ENCODE assay signal across 8 mouse cellular contexts in genomic region chr17:29491591-29492268, GRCm38 (mm10). TPM values are rescaled to one million over a fixed set of nuclear protein-coding genes. Genes with fewer than 3 reads are reported as not detected.
DNase-seq lines count a peak whose midpoint lies in the region; ATAC-seq lines count a peak whose summit lies in the region.

No protein-coding gene starts in this region.

- H3K27ac ChIP-seq in forebrain, embryonic 15.5 days (replicated peaks): peak overlapping the region; percentile 96
- peak overlapping the region; percentile 90 for H3K27ac ChIP-seq in hindbrain, embryonic 11.5 days (ENCODE audit: low read depth, low read length)
- peak overlapping the region; percentile 98 for H3K27ac ChIP-seq in midbrain, embryonic 10.5 days (replicated peaks)

- peak; percentile 25 to 29 for DNase-seq in frontal cortex, postnatal 36 days (ENCODE audit: low spot score in 2 of 2)
- peak; percentile 65 to 72 for DNase-seq in cerebellum, adult 18-20 months
- peak; percentile 72 for DNase-seq in hindbrain, embryonic 11.5 days (ENCODE audit: low spot score)
- peak; percentile 14 to 23 for DNase-seq in left cerebral cortex, postnatal 25 days (ENCODE audit: low spot score in 2 of 2)
- peak; percentile 74 for DNase-seq in midbrain, embryonic 10.5 days (ENCODE audit: low spot score)
- DNase-seq in spleen, postnatal 4 days (ENCODE audit: low spot score in 2 of 2): peak; percentile 62 to 85

- WGBS in forebrain, embryonic 15.5 days: under 1% methylated on average over 48 of the region's 48 CpGs
- WGBS in hindbrain, embryonic 11.5 days: under 1% methylated on average over 48 of the region's 48 CpGs
- WGBS in midbrain, embryonic 10.5 days: under 1% methylated on average over 48 of the region's 48 CpGs

- H3K9ac ChIP-seq in forebrain, embryonic 15.5 days (replicated peaks): peak overlapping the region; percentile 90
- H3K9ac ChIP-seq in hindbrain, embryonic 11.5 days (ENCODE audit: low read depth, low read length): peak overlapping the region; percentile 96

- H3K27me3 ChIP-seq in forebrain, embryonic 15.5 days: no peaks in the 10 kb centered on the region
- H3K27me3 ChIP-seq in hindbrain, embryonic 11.5 days (ENCODE audit: control insufficient read depth, insufficient read depth, low read length): no peaks in the 10 kb centered on the region
- no peaks in the 10 kb centered on the region for H3K27me3 ChIP-seq in midbrain, embryonic 10.5 days (ENCODE audit: low read depth, poor library complexity, severe bottlenecking)

- H3K4me1 ChIP-seq in forebrain, embryonic 15.5 days: peaks cover 31% of the 10 kb centered on the region
- 0 out of 2 replicates have a peak, but pooled peaks cover 2% of the 10 kb centered on the region for H3K4me1 ChIP-seq in hindbrain, embryonic 11.5 days (replicated peaks; ENCODE audit: control insufficient read depth, insufficient read depth, low read length)
- peaks cover 60% of the 10 kb centered on the region for H3K4me1 ChIP-seq in midbrain, embryonic 10.5 days

- intact Hi-C loops in left cerebral cortex, postnatal 25 days (cut with DNase I): loop anchor here (1.0 to 5.0 kb wide), 4 partner anchors 94 to 224 kb away; partner anchors contain the start of gene BC004004

- no peaks in the 10 kb centered on the region for H3K9me3 ChIP-seq in forebrain, embryonic 15.5 days
- no peaks in the 10 kb centered on the region for H3K9me3 ChIP-seq in hindbrain, embryonic 11.5 days (ENCODE audit: control insufficient read depth, low read length)
- H3K9me3 ChIP-seq in midbrain, embryonic 10.5 days (replicated peaks): no peaks in the 10 kb centered on the region

- peak overlapping the region; percentile 92 for H3K4me3 ChIP-seq in forebrain, embryonic 15.5 days
- H3K4me3 ChIP-seq in hindbrain, embryonic 11.5 days (ENCODE audit: low read depth, low read length): peak overlapping the region; percentile 94
- peak overlapping the region; percentile 80 for H3K4me3 ChIP-seq in midbrain, embryonic 10.5 days

- ATAC-seq in frontal cortex, adult (ENCODE audit: low TSS enrichment): no peak
- peak; percentile 4; the same call in 1 of the 2 replicates for ATAC-seq in forebrain, embryonic 15.5 days (replicated peaks)
- peak; percentile 6; the same call in 1 of the 2 replicates for ATAC-seq in hindbrain, embryonic 11.5 days (ENCODE audit: low FRiP score)

- H3K36me3 ChIP-seq in forebrain, embryonic 15.5 days: peaks cover 10% of the 10 kb centered on the region
- peaks cover 5% of the 10 kb centered on the region; the same call in 1 of the 2 replicates for H3K36me3 ChIP-seq in hindbrain, embryonic 11.5 days (ENCODE audit: control insufficient read depth, insufficient read depth, low read length)
- H3K36me3 ChIP-seq in midbrain, embryonic 10.5 days: peaks cover 29% of the 10 kb centered on the region

- peak overlapping the region; percentile 70 for H3K4me2 ChIP-seq in forebrain, embryonic 15.5 days (replicated peaks)
- peak overlapping the region; percentile 89 for H3K4me2 ChIP-seq in hindbrain, embryonic 11.5 days (replicated peaks; ENCODE audit: low read depth, low read length)

RNA-seq across cellular contexts. Expression of gene Pim1, which starts 1.2 kb away (rescaled TPM):
- 15.6 and 17.7 TPM in 2 replicates for polyA plus RNA-seq in forebrain, embryonic 15.5 days (2015; fragmentation: Nextera tagmentation; extraction: Ambion mirVana)
- 16.8 and 18.1 TPM in 2 replicates for polyA plus RNA-seq in hindbrain, embryonic 11.5 days (2014; fragmentation: Nextera tagmentation; extraction: Ambion mirVana)
- 1 to 10 TPM; 6.8 to 7.4 TPM for total RNA-seq in left cerebral cortex, postnatal 25 days (2021)
- polyA plus RNA-seq in midbrain, embryonic 10.5 days (2016; fragmentation: Nextera tagmentation; extraction: Ambion mirVana): 27.2 and 33.8 TPM in 2 replicates

RNA-seq across cellular contexts. Expression of gene Gm17657, which starts 57.7 kb away (rescaled TPM):
- polyA plus RNA-seq in forebrain, embryonic 15.5 days (2015; fragmentation: Nextera tagmentation; extraction: Ambion mirVana): not detected in 2 replicates
- polyA plus RNA-seq in hindbrain, embryonic 11.5 days (2014; fragmentation: Nextera tagmentation; extraction: Ambion mirVana): not detected in 2 replicates
- not detected for total RNA-seq in left cerebral cortex, postnatal 25 days (2021)
- polyA plus RNA-seq in midbrain, embryonic 10.5 days (2016; fragmentation: Nextera tagmentation; extraction: Ambion mirVana): not detected in 2 replicates

RNA-seq across cellular contexts. Expression of gene Tbc1d22b, which starts 57.9 kb away (rescaled TPM):
- polyA plus RNA-seq in forebrain, embryonic 15.5 days (2015; fragmentation: Nextera tagmentation; extraction: Ambion mirVana): 22.3 and 22.9 TPM in 2 replicates
- polyA plus RNA-seq in hindbrain, embryonic 11.5 days (2014; fragmentation: Nextera tagmentation; extraction: Ambion mirVana): 15.3 and 17.2 TPM in 2 replicates
- total RNA-seq in left cerebral cortex, postnatal 25 days (2021): 10 to 100 TPM; 42.3 to 43.2 TPM
- polyA plus RNA-seq in midbrain, embryonic 10.5 days (2016; fragmentation: Nextera tagmentation; extraction: Ambion mirVana): 18.8 and 19.9 TPM in 2 replicates

Comparison
In these comparisons a context has a peak if more than half of its experiments do, and no peak if none do; other contexts are left out.
1. DNase-seq: peak in every context shown above with its lines; median percentile 74 in midbrain, embryonic 10.5 days; 74 in spleen, postnatal 4 days; 72 in hindbrain, embryonic 11.5 days; 68 in cerebellum, adult 18-20 months; 27 in frontal cortex, postnatal 36 days; 18 in left cerebral cortex, postnatal 25 days.